Mouse (Mus musculus): ENCODE data around the gene Zfp503. TPM values are rescaled to one million over a fixed set of nuclear protein-coding genes. Genes with fewer than 3 reads are reported as not detected.

The Zfp503 gene
- total RNA-seq, 2 experiments from 2014 or later = 1.8 to 2.6 TPM

GRCm38 (mm10) chr14:21983311-21983949 lies 6.0 kb downstream of the Zfp503 start:
- intact Hi-C loops (cut with DNase I) = loop anchor here (10.0 kb wide), 2 partner anchors 831 to 1421 kb away; no protein-coding TSS in a partner anchor
- DNase-seq = peak in 1 of 2 experiments; percentile 38

- intact Hi-C loops (cut with DNase I) = loop anchor here (10.0 kb wide), 2 partner anchors 832 to 1422 kb away; no protein-coding TSS in a partner anchor
- peak; percentile 29 to 45 for DNase-seq
These were observed 6.7 kb downstream of the Zfp503 start for GRCm38 (mm10) chr14:21982592-21983310.

GRCm38 (mm10) chr14:21982096-21982591 lies 7.3 kb downstream of the Zfp503 start:
- DNase-seq = no peak
- intact Hi-C loops (cut with DNase I) = loop anchor here (10.0 kb wide), 2 partner anchors 833 to 1423 kb away; no protein-coding TSS in a partner anchor

GRCm38 (mm10) chr14:21981462-21981861 lies 7.9 kb downstream of the Zfp503 start:
- DNase-seq = peak; percentile 81 to 85
- intact Hi-C loops (cut with DNase I) = loop anchor here (10.0 kb wide), 2 partner anchors 833 to 1423 kb away; no protein-coding TSS in a partner anchor

GRCm38 (mm10) chr14:21968978-21969377 lies 20.4 kb downstream of the Zfp503 start:
- intact Hi-C loops (cut with DNase I) = loop anchor here (5.0 kb wide), 1 partner anchor 1078 kb away; no protein-coding TSS in a partner anchor
- peak; percentile 69 to 78 for DNase-seq

- intact Hi-C loops (cut with DNase I) = loop anchor here (5.0 kb wide), 1 partner anchor 1080 kb away; no protein-coding TSS in a partner anchor
- DNase-seq = no peak
These were observed 21.9 kb downstream of the Zfp503 start for GRCm38 (mm10) chr14:21967375-21968010.

- intact Hi-C loops (cut with DNase I) = loop anchor here (5.0 kb wide), 1 partner anchor 1081 kb away; no protein-coding TSS in a partner anchor
- DNase-seq = no peak
These were observed 23.1 kb downstream of the Zfp503 start for GRCm38 (mm10) chr14:21966276-21966675.

- intact Hi-C loops (cut with DNase I) = no loop called here
- no peak for DNase-seq
These were observed 26.9 kb downstream of the Zfp503 start for GRCm38 (mm10) chr14:21962381-21963050.

- intact Hi-C loops (cut with DNase I) = loop anchor here (10.0 kb wide), 1 partner anchor 64 kb away; no protein-coding TSS in a partner anchor
- DNase-seq = peak in 1 of 2 experiments; percentile 12
These were observed 30.2 kb downstream of the Zfp503 start for GRCm38 (mm10) chr14:21959243-21959642.

GRCm38 (mm10) chr14:21958643-21959042 lies 30.8 kb downstream of the Zfp503 start:
- no peak for DNase-seq
- intact Hi-C loops (cut with DNase I) = loop anchor here (10.0 kb wide), 1 partner anchor 64 kb away; no protein-coding TSS in a partner anchor

GRCm38 (mm10) chr14:21952541-21952940 lies 36.9 kb downstream of the Zfp503 start:
- intact Hi-C loops (cut with DNase I) = loop anchor here (10.0 kb wide), 1 partner anchor 58 kb away; no protein-coding TSS in a partner anchor
- DNase-seq = no peak

GRCm38 (mm10) chr14:21951896-21952523 lies 37.4 kb downstream of the Zfp503 start:
- intact Hi-C loops (cut with DNase I) = loop anchor here (10.0 kb wide), 1 partner anchor 57 kb away; no protein-coding TSS in a partner anchor
- DNase-seq = no peak

- intact Hi-C loops (cut with DNase I) = no loop called here
- DNase-seq = peak in 1 of 2 experiments; percentile 8
These were observed 44.5 kb downstream of the Zfp503 start for GRCm38 (mm10) chr14:21944946-21945345.

- intact Hi-C loops (cut with DNase I) = no loop called here
- DNase-seq = no peak
These were observed 47.8 kb downstream of the Zfp503 start for GRCm38 (mm10) chr14:21941581-21941980.

- intact Hi-C loops (cut with DNase I) = no loop called here
- no peak for DNase-seq
These were observed 52.3 kb downstream of the Zfp503 start for GRCm38 (mm10) chr14:21937116-21937515.

GRCm38 (mm10) chr14:21936102-21936630 lies 53.2 kb downstream of the Zfp503 start:
- no peak for DNase-seq
- intact Hi-C loops (cut with DNase I) = no loop called here

Measured in heart, postnatal 14 days (tissue).